Mouse (Mus musculus) C3H10T1/2 (cell line): ENCODE measurements around the gene Pkdcc. TPM values are rescaled to one million over a fixed set of nuclear protein-coding genes. Genes with fewer than 3 reads are reported as not detected.

Source experiments
- polyA plus RNA-seq, 2 experiments: library from polyadenylated mRNA; unstranded; fragments of >200 nt; fragmentation: generic; extraction: Trizol; gene quantifications; one replicate each; pipeline ENCODE4 v1.2.1; 2012; ENCODE audit warnings: missing spikeins in 2 of 2

The Pkdcc gene
- 10 to 100 TPM in 1 of 2 experiments, 1 to 10 TPM in 1; 3.9 to 15.1 TPM for polyA plus RNA-seq

DNA sequence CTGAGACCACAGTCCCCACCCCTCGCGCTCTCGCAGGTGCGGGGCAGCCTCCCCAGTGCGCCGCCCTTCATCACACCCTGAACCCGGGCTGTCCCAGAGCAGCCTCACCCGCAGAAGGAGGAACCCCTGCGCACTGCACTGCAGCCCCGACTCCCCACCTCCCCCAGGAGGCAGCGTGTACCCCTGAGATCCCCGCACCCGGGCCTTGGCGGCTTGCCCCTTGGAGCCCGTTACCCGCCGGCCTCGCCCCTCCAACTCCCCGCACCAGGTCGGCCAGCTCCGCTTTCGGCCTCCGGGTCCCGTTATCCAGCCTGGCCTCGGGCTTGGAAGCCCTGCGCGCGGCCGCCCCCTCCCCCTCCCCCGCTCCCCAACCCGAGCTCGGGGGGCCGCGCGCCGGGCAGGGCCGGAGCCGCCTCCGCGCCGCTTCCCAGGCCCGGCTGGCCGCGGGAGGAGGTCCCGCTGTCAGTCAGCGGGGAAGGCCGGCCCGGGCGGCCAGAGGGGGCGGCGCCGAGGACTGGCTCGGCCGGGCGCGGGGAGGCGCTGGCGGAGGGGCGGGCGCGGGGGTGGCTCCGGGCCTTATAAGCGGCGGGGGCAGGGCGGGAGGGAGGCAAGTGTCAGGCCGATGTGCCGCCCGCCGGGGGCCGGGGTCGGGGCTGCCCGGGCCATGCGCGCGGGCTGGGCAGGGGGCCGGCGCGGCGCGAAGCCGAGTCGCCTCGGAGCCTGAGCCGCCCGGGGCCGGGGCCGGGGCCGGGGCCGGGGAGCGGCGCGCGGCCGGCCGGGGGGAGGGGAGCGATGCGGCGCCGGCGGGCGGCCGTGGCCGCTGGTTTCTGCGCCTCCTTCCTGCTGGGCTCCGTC lies at the start of gene Pkdcc:
Gene Pkdcc, plus strand, starts transcription at position 619 of the 855 bp plus-strand sequence.

Other genes starting within 250 kb of the Pkdcc start
- 1 to 10 TPM in 1 of 2 experiments, under 1 TPM in 1; 0.28 to 7.0 TPM for gene Eml4, start 135.6 kb downstream of the Pkdcc start, polyA plus RNA-seq